Mouse (Mus musculus) macrophage (primary cell): Measurements from ENCODE around the gene Bbs7. TPM values are rescaled to one million over a fixed set of nuclear protein-coding genes. Genes with fewer than 3 reads are reported as not detected.

Experiments used
- H3K27ac ChIP-seq: fragments of 350-480 bp; formaldehyde crosslinking; 2 replicates; pipeline ENCODE4 v1.9.0; 2021
- H3K36me3 ChIP-seq: fragments of 350-480 bp; formaldehyde crosslinking; 2 replicates; pipeline ENCODE4 v1.9.0; 2021; ENCODE audit errors: inconsistent target
- H3K4me3 ChIP-seq: fragments of 350-480 bp; formaldehyde crosslinking; 2 replicates; pipeline ENCODE4 v1.9.0; 2021; ENCODE audit errors: inconsistent target
- H3K79me2 ChIP-seq: fragments of 350-480 bp; formaldehyde crosslinking; 2 replicates; pipeline ENCODE4 v1.9.0; 2021; ENCODE audit errors: inconsistent target
- WGBS: methylation state at CpG from one replicate; pipeline ENCODE4 v1.1.7; 2026; ENCODE audit warnings: inconsistent platforms; ENCODE audit not compliant: missing documents; 5-methylcytosine and 5-hydroxymethylcytosine counted together
- polyA plus RNA-seq: library from polyadenylated mRNA; stranded (reverse); fragments of 250-400 nt; gene quantifications from 3 replicates; pipeline ENCODE4 v1.2.4, GENCODE M21; 2018; ENCODE audit warnings: inconsistent platforms

Bbs7 gene
- polyA plus RNA-seq, 1 experiment from 2014 or later: 12.6 TPM

DNA sequence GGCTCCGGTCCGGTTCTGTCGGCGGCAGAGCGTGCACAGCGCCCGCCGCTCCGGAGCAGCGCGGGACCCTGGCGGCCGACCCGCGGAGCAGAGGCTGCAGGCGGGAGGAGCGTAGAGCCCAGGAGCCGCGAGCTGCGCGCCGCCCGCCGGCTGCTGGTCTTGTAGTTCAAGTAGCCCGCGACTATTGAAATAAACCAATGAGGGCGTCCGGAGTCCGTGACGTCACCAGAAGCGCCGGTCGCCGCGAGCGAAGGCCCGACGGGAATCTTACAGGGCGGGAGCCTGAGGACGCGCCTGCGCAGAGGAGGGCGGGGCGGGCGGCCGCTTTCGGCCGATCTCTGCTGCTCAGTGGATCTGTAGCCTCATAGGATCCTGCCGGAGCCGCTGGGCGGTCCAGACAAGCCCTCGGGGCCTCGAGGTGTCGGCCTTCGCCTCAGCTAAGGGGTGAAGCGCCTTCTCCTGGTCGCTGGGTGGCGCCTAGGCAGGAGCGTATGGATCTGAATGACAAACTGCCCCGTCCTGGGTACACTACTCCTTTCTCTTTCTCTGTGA lies 41.4 kb downstream of the Bbs7 start, which contains the start of gene Ccna2:
Gene Ccna2, minus strand, starts transcription at position 324 of the 552 bp plus-strand sequence.
- Histone ChIP-seq H3K4me3 (peak within 1 kb of the TSS; percentile 81), H3K79me2 (peaks cover 46% of the 10 kb centered on the region), H3K36me3 (peaks cover under 1% of the 10 kb centered on the region; the same call in 1 of the 2 replicates), H3K27ac (peak within 1 kb of the TSS; percentile 65)
- under 1% methylated on average over 60 of the region's 60 CpGs for WGBS

DNA sequence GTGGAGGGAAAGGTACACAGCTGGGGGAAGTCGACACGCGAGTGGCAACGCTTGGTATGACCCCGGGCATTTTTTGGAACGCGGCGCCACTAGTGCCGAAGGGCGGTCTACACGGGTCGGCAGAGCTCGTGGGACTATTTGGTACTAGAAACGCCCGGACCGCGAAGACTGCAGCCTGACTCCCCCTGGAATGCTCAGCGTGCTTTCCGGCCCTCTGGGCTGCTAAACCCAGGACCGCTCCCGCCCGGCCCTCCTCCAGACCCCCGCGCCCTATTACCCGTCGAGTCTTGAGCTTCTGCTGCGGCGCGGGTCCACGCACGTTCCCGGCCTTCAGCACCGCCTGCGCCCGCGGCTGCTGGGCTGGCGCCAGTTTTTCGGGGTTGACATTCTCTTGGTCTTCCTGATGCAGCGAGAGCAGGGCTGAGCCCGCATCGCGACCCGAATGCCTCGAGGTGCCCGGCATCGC lies 41.9 kb downstream of the Bbs7 start:
- 0% methylated on average over 46 of the region's 46 CpGs for WGBS
- peaks cover 6% of the 10 kb centered on the region; the same call in 1 of the 2 replicates for H3K36me3 ChIP-seq
- H3K27ac ChIP-seq: peak overlapping the region; percentile 65
- peak overlapping the region; percentile 81 for H3K4me3 ChIP-seq
- peaks cover 46% of the 10 kb centered on the region for H3K79me2 ChIP-seq

DNA sequence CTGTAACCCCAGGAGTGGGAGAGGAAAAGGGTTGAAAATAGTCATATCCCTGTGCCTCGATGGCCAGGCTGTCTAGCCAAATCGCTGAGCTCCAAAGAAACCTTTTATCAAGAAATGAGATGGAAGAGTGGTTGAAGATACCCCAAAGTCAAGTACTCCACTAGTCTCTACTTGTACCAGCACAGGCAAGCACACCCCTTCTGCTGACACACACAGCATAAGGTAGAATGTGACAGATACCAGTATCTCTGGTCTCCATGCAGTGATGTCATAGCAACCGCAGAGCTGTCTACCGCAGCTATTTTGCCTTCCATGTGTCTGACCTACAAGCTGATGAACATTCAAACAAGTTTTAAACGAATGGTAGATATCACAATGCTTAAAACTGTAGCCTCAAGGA lies 43.4 kb downstream of the Bbs7 start:
- 91% methylated on average over 5 of the region's 5 CpGs for WGBS
- Histone ChIP-seq H3K79me2 (peaks cover 46% of the 10 kb centered on the region), H3K4me3 (peak overlapping the region; percentile 81; the same call in 1 of the 2 replicates), H3K36me3 (peaks cover 17% of the 10 kb centered on the region), H3K27ac (no peak overlapping the region)

DNA sequence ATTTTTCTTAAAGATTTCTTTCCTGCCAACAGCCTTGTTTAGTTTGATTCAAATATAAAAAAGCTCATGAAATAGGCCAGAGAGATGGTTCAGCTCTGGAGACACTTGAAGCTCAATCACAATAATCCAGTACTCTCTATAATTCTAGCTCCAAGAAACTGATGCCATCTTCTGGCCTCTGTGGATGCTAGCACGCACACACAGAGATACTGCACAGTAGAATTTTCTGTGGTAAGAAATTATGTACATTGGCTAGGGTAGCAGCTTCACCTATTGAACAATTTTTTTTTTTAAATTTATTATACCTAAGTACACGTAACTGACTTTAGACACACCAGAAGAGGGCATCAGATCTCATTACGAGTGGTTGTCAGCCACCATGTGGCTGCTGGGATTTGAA lies 49.6 kb downstream of the Bbs7 start:
- Histone ChIP-seq H3K36me3 (peaks cover 69% of the 10 kb centered on the region), H3K4me3 (no peak overlapping the region)
- WGBS: 100% methylated on average over 3 of the region's 3 CpGs

DNA sequence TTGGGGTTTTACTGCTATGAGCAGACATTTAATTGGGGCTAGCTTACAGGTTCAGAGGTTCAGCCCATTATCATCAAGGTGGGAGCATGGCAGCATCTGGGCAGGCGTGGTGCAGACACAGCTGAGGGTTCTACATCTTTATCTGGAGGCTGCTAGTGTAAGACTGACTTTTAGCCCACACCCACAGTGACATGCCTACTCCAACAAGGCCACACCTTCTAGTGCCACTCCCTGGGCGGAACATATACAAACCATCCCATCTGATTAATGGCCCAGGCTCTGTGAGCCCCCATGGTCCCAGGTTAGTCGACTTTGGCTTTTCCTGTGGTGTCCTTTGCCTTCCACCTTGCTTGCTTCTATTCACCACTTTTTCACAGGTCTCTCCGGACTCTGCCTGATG lies 53.7 kb downstream of the Bbs7 start:
- Histone ChIP-seq H3K36me3 (peaks cover 91% of the 10 kb centered on the region), H3K27ac (no peak overlapping the region)
- WGBS: 82% methylated on average over 4 of the region's 4 CpGs

More for the DNA sequence above, 49.6 kb downstream of the Bbs7 start:
- Histone ChIP-seq H3K79me2 (peaks cover 16% of the 10 kb centered on the region), H3K27ac (no peak overlapping the region)

DNA sequence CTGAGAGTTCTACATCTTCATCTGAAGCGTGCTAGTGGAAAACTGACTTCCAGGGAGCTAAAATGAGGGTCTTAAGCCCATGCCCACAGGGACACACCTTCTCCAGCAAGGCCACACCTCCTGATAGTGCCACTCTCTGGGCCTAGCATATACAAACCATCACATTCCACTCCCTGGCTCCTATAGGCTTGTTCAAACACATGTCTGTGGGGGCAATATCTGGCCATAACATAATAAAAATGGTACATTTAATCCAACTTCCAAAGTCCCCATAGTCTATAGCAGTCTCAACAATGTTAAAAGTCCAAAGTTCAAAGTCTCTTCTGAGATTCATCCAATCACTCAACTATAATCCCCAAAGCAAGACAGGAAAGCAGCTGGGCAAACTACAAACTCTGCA lies 55.7 kb downstream of the Bbs7 start:
- 100% methylated on average over 1 of the region's 1 CpGs for WGBS
- H3K4me3 ChIP-seq: no peak overlapping the region
- H3K36me3 ChIP-seq: peaks cover 76% of the 10 kb centered on the region
- H3K27ac ChIP-seq: no peak overlapping the region
- H3K79me2 ChIP-seq: peaks cover 9% of the 10 kb centered on the region

More for the DNA sequence above, 53.7 kb downstream of the Bbs7 start:
- no peaks in the 10 kb centered on the region for H3K79me2 ChIP-seq
- H3K4me3 ChIP-seq: no peak overlapping the region

DNA sequence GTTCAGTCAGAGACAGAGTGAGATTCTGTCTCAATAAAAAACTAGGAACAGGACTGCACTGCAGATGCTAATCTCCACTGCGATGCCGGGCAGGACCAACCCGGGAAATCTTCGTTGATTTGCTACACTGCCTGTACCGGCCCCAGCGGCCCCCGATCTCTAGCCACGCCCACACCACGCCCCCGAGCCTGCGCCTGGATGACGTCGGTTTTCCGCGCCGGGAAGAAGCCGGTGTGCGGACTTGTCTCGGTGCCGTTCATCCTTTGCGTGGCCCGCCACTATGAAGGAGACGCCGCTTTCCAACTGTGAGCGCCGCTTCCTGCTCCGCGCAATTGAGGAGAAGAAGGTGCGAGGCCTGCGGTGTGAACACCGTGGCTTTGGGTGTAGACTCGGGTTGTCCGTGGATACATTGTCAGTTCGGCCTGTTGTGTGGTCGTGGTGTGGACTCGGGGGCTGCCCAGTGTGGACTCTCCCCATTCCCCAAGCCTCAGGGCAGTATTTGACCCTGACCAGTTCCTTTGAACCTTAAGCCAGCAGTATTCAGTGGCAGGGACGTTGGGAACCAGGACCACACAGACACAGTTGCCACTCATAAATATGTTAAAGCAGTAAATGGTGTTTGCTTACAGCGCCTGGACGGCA lies 60.8 kb downstream of the Bbs7 start, which contains the start of gene Exosc9:
Gene Exosc9, plus strand, starts transcription at position 201 of the 642 bp plus-strand sequence.
- Histone ChIP-seq H3K36me3 (peaks cover 34% of the 10 kb centered on the region), H3K4me3 (peak within 1 kb of the TSS; percentile 95), H3K79me2 (peaks cover 14% of the 10 kb centered on the region), H3K27ac (peak within 1 kb of the TSS; percentile 19; the same call in 1 of the 2 replicates)
- WGBS: 2% methylated on average over 39 of the region's 39 CpGs

DNA sequence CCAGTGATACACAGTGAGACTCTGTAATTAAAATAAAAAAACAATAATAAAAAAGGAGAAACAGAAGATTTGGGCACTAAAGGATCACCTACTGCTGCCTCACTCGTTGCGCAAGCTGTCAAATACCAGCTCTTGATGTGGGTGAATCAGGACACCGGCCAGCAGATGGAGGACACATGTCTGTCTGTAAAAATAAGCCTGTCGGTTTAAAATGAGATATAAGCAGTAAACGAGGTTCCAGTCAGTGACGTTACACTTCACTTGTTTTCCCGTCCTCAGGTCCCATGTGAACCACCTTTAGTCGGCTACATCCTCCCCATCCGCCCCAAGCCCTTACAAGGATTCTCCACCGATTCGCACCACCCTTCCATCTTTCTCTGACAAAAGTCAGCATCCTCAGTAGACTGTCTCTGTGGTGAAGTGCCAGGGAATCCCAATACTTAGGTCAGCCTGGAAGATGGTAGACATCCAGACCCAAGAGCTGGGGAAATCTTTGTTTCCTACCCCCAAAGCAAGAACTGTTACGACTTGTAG lies 61.4 kb downstream of the Bbs7 start:
- 10% methylated on average over 12 of the region's 12 CpGs for WGBS
- H3K36me3 ChIP-seq: peaks cover 28% of the 10 kb centered on the region
- H3K27ac ChIP-seq: no peak overlapping the region

DNA sequence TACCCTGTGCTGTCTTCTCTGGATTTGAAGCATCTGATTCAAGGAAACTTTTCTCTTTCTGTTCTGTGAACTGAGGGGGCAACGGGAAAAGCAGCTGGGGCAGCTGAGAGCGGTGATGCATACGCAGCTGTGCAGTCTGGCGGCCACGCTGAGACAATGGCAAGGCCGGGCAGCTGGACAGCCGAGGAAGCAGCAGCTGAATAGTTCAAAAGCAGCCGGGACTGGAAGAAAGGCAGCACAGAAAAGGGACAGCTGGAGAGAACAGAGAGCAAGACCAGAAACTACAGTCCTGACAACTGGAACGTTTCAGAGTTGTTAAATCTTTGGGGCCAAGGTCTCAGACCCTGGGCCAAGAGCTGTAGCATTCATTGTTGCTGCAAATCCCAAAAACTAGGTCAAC lies 61.9 kb downstream of the Bbs7 start:
- Histone ChIP-seq H3K4me3 (no peak overlapping the region), H3K36me3 (peaks cover 22% of the 10 kb centered on the region), H3K79me2 (peaks cover 14% of the 10 kb centered on the region), H3K27ac (no peak overlapping the region)
- WGBS: 59% methylated on average over 9 of the region's 9 CpGs

More for the DNA sequence above, 61.4 kb downstream of the Bbs7 start:
- Histone ChIP-seq H3K4me3 (peak overlapping the region; percentile 95), H3K79me2 (peaks cover 14% of the 10 kb centered on the region)

DNA sequence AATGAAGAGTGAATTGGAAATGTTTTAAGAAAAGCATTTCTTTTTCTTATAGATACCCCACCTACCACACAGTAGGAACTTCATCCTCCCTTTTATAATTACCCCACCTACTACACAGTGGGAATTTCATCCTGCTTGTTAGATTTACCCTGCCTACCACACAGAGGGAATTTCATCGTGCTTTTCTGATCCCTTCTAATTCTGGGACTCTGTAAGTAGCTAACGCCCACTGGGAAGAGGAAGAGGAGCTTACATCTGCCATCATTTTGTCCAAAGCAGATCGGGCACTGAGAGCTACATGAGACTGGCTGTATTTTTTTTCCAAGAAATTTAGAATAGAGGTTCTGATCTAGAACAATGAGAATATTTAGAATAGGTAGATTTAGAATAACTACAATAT lies 68.3 kb downstream of the Bbs7 start:
- WGBS: 90% methylated on average over 3 of the region's 3 CpGs
- Histone ChIP-seq H3K79me2 (no peaks in the 10 kb centered on the region), H3K4me3 (no peak overlapping the region), H3K36me3 (no peaks in the 10 kb centered on the region), H3K27ac (no peak overlapping the region)

DNA sequence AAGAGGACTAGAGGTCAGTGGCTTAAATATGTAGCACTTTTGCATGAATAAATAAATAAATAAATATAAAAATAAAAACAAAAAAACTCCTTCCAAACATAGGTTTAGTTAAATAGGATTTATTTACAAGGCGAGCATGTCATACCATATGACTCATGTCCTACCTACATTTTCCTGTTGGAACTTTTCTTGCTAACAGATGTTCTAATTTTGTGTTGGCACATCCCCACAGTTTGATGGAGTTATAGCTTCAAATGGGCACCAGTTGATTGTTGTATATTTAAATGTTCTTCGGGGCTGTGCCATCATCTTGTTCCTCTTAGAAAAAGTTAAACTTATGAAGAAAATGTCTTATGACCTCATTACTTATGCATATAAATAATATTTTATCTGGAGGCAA lies 71.9 kb downstream of the Bbs7 start:
- 96% methylated on average over 2 of the region's 2 CpGs for WGBS
- Histone ChIP-seq H3K4me3 (no peak overlapping the region), H3K79me2 (no peaks in the 10 kb centered on the region), H3K36me3 (no peaks in the 10 kb centered on the region), H3K27ac (no peak overlapping the region)

DNA sequence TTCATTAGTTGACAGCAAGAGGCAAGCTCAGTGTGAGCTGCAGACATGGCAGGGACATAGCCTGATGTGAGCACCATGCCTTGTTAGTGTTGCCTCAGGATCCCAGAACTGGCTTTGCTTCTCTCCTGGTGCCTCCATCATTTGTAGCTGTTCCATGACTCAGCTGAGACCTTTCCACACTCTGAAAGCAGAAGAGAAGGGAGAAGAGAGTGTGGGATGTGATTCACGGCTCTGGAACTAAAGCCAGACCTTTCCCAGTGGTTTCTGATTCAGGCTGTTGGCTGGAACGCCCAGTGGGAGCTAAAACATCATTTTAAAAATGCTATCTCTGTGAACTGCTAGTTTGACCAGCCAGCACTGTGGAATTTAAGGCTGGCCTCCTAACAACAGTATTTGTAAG lies 72.5 kb downstream of the Bbs7 start:
- H3K4me3 ChIP-seq: no peak overlapping the region
- no peaks in the 10 kb centered on the region for H3K79me2 ChIP-seq
- no peaks in the 10 kb centered on the region for H3K36me3 ChIP-seq
- no peak overlapping the region for H3K27ac ChIP-seq
- 90% methylated on average over 2 of the region's 2 CpGs for WGBS

DNA sequence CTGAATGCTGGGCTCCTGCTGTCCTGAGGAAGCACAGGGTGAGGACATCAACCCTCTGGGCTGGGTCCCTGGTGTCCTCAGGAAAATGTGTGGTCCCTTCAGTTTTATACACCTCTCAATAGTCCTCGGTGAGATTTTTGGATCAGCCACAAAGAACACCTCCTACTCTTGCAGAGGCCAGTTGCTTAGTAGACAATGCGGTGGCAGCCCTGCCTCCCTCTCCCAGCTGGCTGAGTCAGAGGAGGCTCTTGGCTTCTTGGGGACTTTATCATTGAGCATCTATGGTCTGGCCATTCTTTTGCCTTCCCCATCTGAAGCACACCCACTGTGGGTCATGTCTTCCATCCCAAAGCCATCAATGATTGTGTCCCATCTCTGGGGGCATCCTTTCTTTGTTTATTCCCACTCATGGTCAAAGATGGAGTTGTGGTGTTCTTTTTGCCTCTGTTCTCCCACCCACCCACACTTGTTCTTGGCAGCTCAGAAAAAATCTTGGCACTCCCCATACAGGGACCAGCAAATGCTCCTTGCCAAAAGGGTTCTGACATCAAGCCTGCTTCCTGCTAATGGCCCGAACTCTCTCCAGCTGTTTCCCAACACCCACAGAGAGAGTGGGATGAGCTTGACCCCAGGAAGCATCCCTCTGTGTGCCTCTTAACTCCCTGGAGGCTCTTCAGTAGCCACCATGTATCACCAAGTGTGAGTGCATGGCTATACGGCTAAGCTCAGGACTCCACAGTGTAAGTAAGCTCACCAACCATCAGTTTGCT lies 75.4 kb downstream of the Bbs7 start:
- Histone ChIP-seq H3K36me3 (no peaks in the 10 kb centered on the region), H3K27ac (no peak overlapping the region), H3K4me3 (no peak overlapping the region), H3K79me2 (no peaks in the 10 kb centered on the region)
- WGBS: 93% methylated on average over 4 of the region's 4 CpGs

DNA sequence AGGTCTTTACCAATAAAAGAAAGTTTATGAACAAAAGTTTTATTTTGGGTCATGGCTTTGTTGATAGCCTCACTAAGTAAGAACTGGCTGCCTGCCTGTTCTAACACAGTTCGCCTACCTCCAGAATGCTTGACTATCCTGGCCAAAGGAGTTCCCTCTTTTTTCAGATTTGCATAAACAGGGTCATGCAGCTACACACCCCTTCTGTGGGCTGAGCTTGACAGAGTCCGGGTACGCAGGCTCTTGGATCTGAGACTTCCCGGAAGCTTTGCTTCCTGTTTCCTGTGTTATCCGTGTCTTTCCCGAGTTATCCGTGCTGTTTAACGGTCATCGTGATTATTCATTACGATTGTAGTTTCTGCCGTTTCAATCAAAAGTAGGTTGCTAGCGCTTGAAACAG lies 77.2 kb downstream of the Bbs7 start:
- 75% methylated on average over 12 of the region's 12 CpGs for WGBS
- H3K79me2 ChIP-seq: no peaks in the 10 kb centered on the region
- no peak overlapping the region for H3K27ac ChIP-seq
- no peaks in the 10 kb centered on the region for H3K36me3 ChIP-seq
- H3K4me3 ChIP-seq: no peak overlapping the region
